ENCODE assay signal across 15 mouse cellular contexts in the genomic region with DNA sequence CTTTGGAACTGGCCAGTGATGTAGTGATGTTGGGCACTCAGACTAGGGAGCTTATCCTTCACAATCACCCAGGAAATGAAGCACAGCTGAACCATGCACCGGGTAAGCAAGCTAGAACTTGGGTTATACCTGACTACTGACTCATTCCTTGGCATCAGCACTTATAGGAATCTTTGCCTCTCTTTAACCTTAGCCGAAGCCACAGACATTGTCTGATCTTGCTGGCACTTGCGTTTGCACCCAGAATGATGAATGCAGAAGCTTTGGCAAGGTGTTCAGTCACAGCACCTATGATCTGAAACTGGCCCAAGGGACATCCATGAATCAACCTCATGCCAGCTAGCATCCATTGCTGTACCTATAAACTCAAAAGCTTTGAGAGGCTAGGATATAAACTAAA.
"Had no signal": no experiment of that assay in that cellular context is flagged by ENCODE, and none has a peak within 500 bp of the region (broad histone marks: within the 10 kb centered on the region; RNA-seq: fewer than 3 reads in every experiment).

No protein-coding gene starts in this region.

- H3K27ac ChIP-seq: intestine, embryonic 15.5 days; limb, embryonic 12.5 days; liver, embryonic 14.5 days; midbrain, embryonic 12.5 days; neural tube, embryonic 13.5 days had no signal

- H3K36me3 ChIP-seq: intestine, embryonic 15.5 days; limb, embryonic 12.5 days; midbrain, embryonic 12.5 days; neural tube, embryonic 13.5 days had no signal

- H3K27me3 ChIP-seq: intestine, embryonic 15.5 days; limb, embryonic 12.5 days; midbrain, embryonic 12.5 days; neural tube, embryonic 13.5 days had no signal

- H3K4me2 ChIP-seq: intestine, embryonic 15.5 days; limb, embryonic 12.5 days; midbrain, embryonic 12.5 days; neural tube, embryonic 13.5 days had no signal

- H3K9me3 ChIP-seq: intestine, embryonic 15.5 days; limb, embryonic 12.5 days; midbrain, embryonic 12.5 days; neural tube, embryonic 13.5 days had no signal

- H3K9ac ChIP-seq: intestine, embryonic 15.5 days; limb, embryonic 12.5 days; liver, embryonic 14.5 days; midbrain, embryonic 12.5 days; neural tube, embryonic 13.5 days had no signal

- H3K4me1 ChIP-seq: intestine, embryonic 15.5 days; limb, embryonic 12.5 days; neural tube, embryonic 13.5 days had no signal

- H3K4me3 ChIP-seq: intestine, embryonic 15.5 days; limb, embryonic 12.5 days; midbrain, embryonic 12.5 days; neural tube, embryonic 13.5 days had no signal

- ATAC-seq: intestine, embryonic 15.5 days; midbrain, embryonic 16.5 days had no signal

- DNase-seq: kidney, adult 18-20 months; kidney, postnatal 14 days; liver; lung, adult 18-20 months; retina, postnatal 1 day; right cerebral cortex, postnatal 4 days; spleen, adult 18-20 months; thymus, adult 2 months; thymus, postnatal 4 days had no signal
